Mouse (Mus musculus): Measurements from ENCODE around the gene Ppm1m. TPM values are rescaled to one million over a fixed set of nuclear protein-coding genes. Genes with fewer than 3 reads are reported as not detected.

The Ppm1m gene
- total and polyA plus RNA-seq, 2 experiments, result 13.7 to 22.7 TPM

- Histone ChIP-seq H3K27me3 (ENCODE audit: control insufficient read depth, insufficient read depth, low read length) (no peaks in the 10 kb centered on the region), H3K27ac (replicated peaks; ENCODE audit: insufficient read depth, low read depth, low read length) (no peak overlapping the region), H3K4me3 (ENCODE audit: insufficient read depth, low read depth, low read length) (no peak overlapping the region), H3K4me1 (ENCODE audit: control insufficient read depth, insufficient read depth, low read length) (no peaks in the 10 kb centered on the region; the same call in 1 of the 2 replicates), H3K9ac (ENCODE audit: low read depth, low read length) (no peak overlapping the region), H3K79me2 (ENCODE audit: control insufficient read depth, insufficient read depth, low read length) (peaks cover 10% of the 10 kb centered on the region), H3K36me3 (ENCODE audit: control insufficient read depth, insufficient read depth, low read length) (peaks cover 89% of the 10 kb centered on the region)
- peak; percentile 43 for DNase-seq (ENCODE audit: extremely low read depth, low read depth, low spot score)
- TF ChIP-seq CTCF (IDR thresholded peaks at IDR 0.05; ENCODE audit: low read depth, low read length) (no peak), POLR2A (IDR thresholded peaks at IDR 0.05; ENCODE audit: extremely low read depth, insufficient read depth, low read length) (no peak)
- 39% methylated on average over 4 of the region's 4 CpGs for WGBS
These were observed 17.4 kb downstream of the Ppm1m start for GRCm38 (mm10) chr9:106182146-106182545.

GRCm38 (mm10) chr9:106179964-106180363 lies 19.6 kb downstream of the Ppm1m start:
- DNase-seq (ENCODE audit: extremely low read depth, low read depth, low spot score), result no peak
- WGBS, result 90% methylated on average over 3 of the region's 3 CpGs
- Histone ChIP-seq H3K36me3 (ENCODE audit: control insufficient read depth, insufficient read depth, low read length) (peaks cover 78% of the 10 kb centered on the region), H3K4me1 (ENCODE audit: control insufficient read depth, insufficient read depth, low read length) (no peaks in the 10 kb centered on the region; the same call in 1 of the 2 replicates), H3K27ac (replicated peaks; ENCODE audit: insufficient read depth, low read depth, low read length) (no peak overlapping the region), H3K9ac (ENCODE audit: low read depth, low read length) (no peak overlapping the region), H3K4me3 (ENCODE audit: insufficient read depth, low read depth, low read length) (no peak overlapping the region), H3K79me2 (ENCODE audit: control insufficient read depth, insufficient read depth, low read length) (peaks cover 17% of the 10 kb centered on the region), H3K27me3 (ENCODE audit: control insufficient read depth, insufficient read depth, low read length) (no peaks in the 10 kb centered on the region)
- TF ChIP-seq POLR2A (IDR thresholded peaks at IDR 0.05; ENCODE audit: extremely low read depth, insufficient read depth, low read length) (no peak), CTCF (IDR thresholded peaks at IDR 0.05; ENCODE audit: low read depth, low read length) (no peak)

GRCm38 (mm10) chr9:106179454-106179853 lies 20.1 kb downstream of the Ppm1m start:
- no peaks in the 10 kb centered on the region for H3K27me3 ChIP-seq (ENCODE audit: control insufficient read depth, insufficient read depth, low read length)
- no peak overlapping the region for H3K9ac ChIP-seq (ENCODE audit: low read depth, low read length)
- peaks cover 2% of the 10 kb centered on the region for H3K4me1 ChIP-seq (ENCODE audit: control insufficient read depth, insufficient read depth, low read length)
- DNase-seq (ENCODE audit: extremely low read depth, low read depth, low spot score), result no peak
- no peak for TF ChIP-seq CTCF (IDR thresholded peaks at IDR 0.05; ENCODE audit: low read depth, low read length)
- no peak for TF ChIP-seq POLR2A (IDR thresholded peaks at IDR 0.05; ENCODE audit: extremely low read depth, insufficient read depth, low read length)
- H3K79me2 ChIP-seq (ENCODE audit: control insufficient read depth, insufficient read depth, low read length), result peaks cover 20% of the 10 kb centered on the region
- WGBS, result 85% methylated on average over 2 of the region's 2 CpGs
- H3K4me3 ChIP-seq (ENCODE audit: insufficient read depth, low read depth, low read length), result no peak overlapping the region
- H3K27ac ChIP-seq (replicated peaks; ENCODE audit: insufficient read depth, low read depth, low read length), result no peak overlapping the region
- peaks cover 73% of the 10 kb centered on the region for H3K36me3 ChIP-seq (ENCODE audit: control insufficient read depth, insufficient read depth, low read length)

GRCm38 (mm10) chr9:106177799-106178198 lies 21.7 kb downstream of the Ppm1m start:
- no peak for DNase-seq (ENCODE audit: extremely low read depth, low read depth, low spot score)
- no peak overlapping the region for H3K4me3 ChIP-seq (ENCODE audit: insufficient read depth, low read depth, low read length)
- TF ChIP-seq CTCF (IDR thresholded peaks at IDR 0.05; ENCODE audit: low read depth, low read length) (no peak), POLR2A (IDR thresholded peaks at IDR 0.05; ENCODE audit: extremely low read depth, insufficient read depth, low read length) (no peak)
- peaks cover 58% of the 10 kb centered on the region for H3K36me3 ChIP-seq (ENCODE audit: control insufficient read depth, insufficient read depth, low read length)
- H3K9ac ChIP-seq (ENCODE audit: low read depth, low read length), result no peak overlapping the region
- 76% methylated on average over 6 of the region's 6 CpGs for WGBS
- peaks cover 12% of the 10 kb centered on the region for H3K4me1 ChIP-seq (ENCODE audit: control insufficient read depth, insufficient read depth, low read length)
- peaks cover 25% of the 10 kb centered on the region for H3K79me2 ChIP-seq (ENCODE audit: control insufficient read depth, insufficient read depth, low read length)
- no peaks in the 10 kb centered on the region for H3K27me3 ChIP-seq (ENCODE audit: control insufficient read depth, insufficient read depth, low read length)
- H3K27ac ChIP-seq (replicated peaks; ENCODE audit: insufficient read depth, low read depth, low read length), result no peak overlapping the region

GRCm38 (mm10) chr9:106176769-106177168 lies 22.8 kb downstream of the Ppm1m start:
- Histone ChIP-seq H3K79me2 (ENCODE audit: control insufficient read depth, insufficient read depth, low read length) (peaks cover 25% of the 10 kb centered on the region), H3K4me3 (ENCODE audit: insufficient read depth, low read depth, low read length) (no peak overlapping the region), H3K27me3 (ENCODE audit: control insufficient read depth, insufficient read depth, low read length) (no peaks in the 10 kb centered on the region), H3K36me3 (ENCODE audit: control insufficient read depth, insufficient read depth, low read length) (peaks cover 48% of the 10 kb centered on the region), H3K4me1 (ENCODE audit: control insufficient read depth, insufficient read depth, low read length) (peaks cover 12% of the 10 kb centered on the region), H3K9ac (ENCODE audit: low read depth, low read length) (no peak overlapping the region), H3K27ac (replicated peaks; ENCODE audit: insufficient read depth, low read depth, low read length) (no peak overlapping the region)
- 80% methylated on average over 5 of the region's 5 CpGs for WGBS
- no peak for DNase-seq (ENCODE audit: extremely low read depth, low read depth, low spot score)
- TF ChIP-seq CTCF (IDR thresholded peaks at IDR 0.05; ENCODE audit: low read depth, low read length), result no peak
- no peak for TF ChIP-seq POLR2A (IDR thresholded peaks at IDR 0.05; ENCODE audit: extremely low read depth, insufficient read depth, low read length)

- TF ChIP-seq POLR2A (IDR thresholded peaks at IDR 0.05; ENCODE audit: extremely low read depth, insufficient read depth, low read length), result no peak
- no peak for TF ChIP-seq CTCF (IDR thresholded peaks at IDR 0.05; ENCODE audit: low read depth, low read length)
- 39% methylated on average over 3 of the region's 3 CpGs for WGBS
- no peak overlapping the region for H3K4me3 ChIP-seq (ENCODE audit: insufficient read depth, low read depth, low read length)
These were observed 23.9 kb downstream of the Ppm1m start for GRCm38 (mm10) chr9:106175552-106176200.

More at GRCm38 (mm10) chr9:106175552-106176200, 23.9 kb downstream of the Ppm1m start:
- Histone ChIP-seq H3K79me2 (ENCODE audit: control insufficient read depth, insufficient read depth, low read length) (peaks cover 25% of the 10 kb centered on the region), H3K9ac (ENCODE audit: low read depth, low read length) (no peak overlapping the region), H3K27ac (replicated peaks; ENCODE audit: insufficient read depth, low read depth, low read length) (no peak overlapping the region), H3K4me1 (ENCODE audit: control insufficient read depth, insufficient read depth, low read length) (peaks cover 12% of the 10 kb centered on the region), H3K36me3 (ENCODE audit: control insufficient read depth, insufficient read depth, low read length) (peaks cover 37% of the 10 kb centered on the region), H3K27me3 (ENCODE audit: control insufficient read depth, insufficient read depth, low read length) (no peaks in the 10 kb centered on the region)
- no peak for DNase-seq (ENCODE audit: extremely low read depth, low read depth, low spot score)

Data from liver, adult 2 months (tissue).